Comparison of ENCODE assay signal across 18 mouse cellular contexts in genomic region chr11:77989071-77989690, GRCm38 (mm10). TPM values are rescaled to one million over a fixed set of nuclear protein-coding genes. Genes with fewer than 3 reads are reported as not detected.
DNase-seq lines count a peak whose midpoint lies in the region; ATAC-seq and TF ChIP-seq lines count a peak whose summit lies in the region.
"Had no signal": no experiment of that assay in that cellular context is flagged by ENCODE, and none has a peak within 500 bp of the region (broad histone marks: within the 10 kb centered on the region; RNA-seq: fewer than 3 reads in every experiment).

No protein-coding gene starts in this region.

- H3K27me3 ChIP-seq in heart, embryonic 15.5 days: no peaks in the 10 kb centered on the region
- no peaks in the 10 kb centered on the region for H3K27me3 ChIP-seq in heart, adult 2 months (ENCODE audit: control insufficient read depth, insufficient read depth, low read length)
- H3K27me3 ChIP-seq: embryonic facial prominence, embryonic 15.5 days; forebrain, embryonic 12.5 days; megakaryocyte, embryonic 14.5 days; neural tube, embryonic 13.5 days; Patski had no signal

- H3K9ac ChIP-seq in heart, embryonic 15.5 days: no peak overlapping the region
- no peak overlapping the region for H3K9ac ChIP-seq in heart, adult 2 months (ENCODE audit: low read depth, low read length)
- H3K9ac ChIP-seq: embryonic facial prominence, embryonic 15.5 days; forebrain, embryonic 12.5 days; hindbrain, embryonic 14.5 days; lung, embryonic 14.5 days; neural tube, embryonic 13.5 days had no signal

- peak overlapping the region; percentile 9; the same call in 1 of the 2 replicates for H3K27ac ChIP-seq in heart, embryonic 15.5 days
- no peak overlapping the region for H3K27ac ChIP-seq in heart, adult 2 months
- H3K27ac ChIP-seq: embryonic facial prominence, embryonic 15.5 days; forebrain, embryonic 12.5 days; hindbrain, embryonic 14.5 days; kidney, postnatal 0 days; neural tube, embryonic 13.5 days had no signal

- intact Hi-C loops in heart, adult 2 months (cut with DNase I): no loop called here

- ATAC-seq in heart, embryonic 15.5 days (replicated peaks; ENCODE audit: insufficient number of reproducible peaks, insufficient read depth, low FRiP score, low read depth): no peak
- ATAC-seq: intestine, postnatal 0 days; Patski had no signal

- no peak overlapping the region for H3K4me3 ChIP-seq in heart, embryonic 15.5 days
- H3K4me3 ChIP-seq in heart, adult 2 months: no peak overlapping the region
- H3K4me3 ChIP-seq: embryonic facial prominence, embryonic 15.5 days; forebrain, embryonic 12.5 days; megakaryocyte, embryonic 14.5 days; neural tube, embryonic 13.5 days had no signal

- TF ChIP-seq POLR2A in heart, adult 2 months (IDR thresholded peaks at IDR 0.05; ENCODE audit: insufficient read depth, low read depth, low read length): no peak

- H3K9me3 ChIP-seq in heart, embryonic 15.5 days (replicated peaks): no peaks in the 10 kb centered on the region
- H3K9me3 ChIP-seq: embryonic facial prominence, embryonic 15.5 days; forebrain, embryonic 12.5 days; megakaryocyte, embryonic 14.5 days; neural tube, embryonic 13.5 days had no signal

- H3K36me3 ChIP-seq in heart, embryonic 15.5 days: peaks cover 30% of the 10 kb centered on the region
- peaks cover 29% of the 10 kb centered on the region for H3K36me3 ChIP-seq in heart, adult 2 months (ENCODE audit: control insufficient read depth, insufficient read depth, low read length)

- peaks cover 20% of the 10 kb centered on the region for H3K4me1 ChIP-seq in heart, embryonic 15.5 days (replicated peaks)
- peaks cover 5% of the 10 kb centered on the region; the same call in 1 of the 2 replicates for H3K4me1 ChIP-seq in heart, adult 2 months (ENCODE audit: control insufficient read depth, insufficient read depth, low read length)

- H3K4me2 ChIP-seq in heart, embryonic 15.5 days: no peak overlapping the region
- H3K4me2 ChIP-seq: embryonic facial prominence, embryonic 15.5 days; forebrain, embryonic 12.5 days; hindbrain, embryonic 14.5 days; lung, embryonic 14.5 days; neural tube, embryonic 13.5 days had no signal

- TF ChIP-seq CTCF in heart, adult 2 months (IDR thresholded peaks at IDR 0.05): no peak

- no peak for DNase-seq in heart, adult 2 months
- DNase-seq in right cerebral cortex, adult 18-20 months: peak; percentile 49
- no peak for DNase-seq in right cerebral cortex, postnatal 14 days
- peak; percentile 44 for DNase-seq in cerebellum, adult 8-10 months
- peak; percentile 65 for DNase-seq in telencephalon, adult 2 months (ENCODE audit: low read depth, low spot score)
- DNase-seq in spleen, adult 18-20 months: no peak
- DNase-seq: liver; lung, embryonic 14.5 days; thymus, postnatal 14 days had no signal

- TF ChIP-seq EP300 in heart, adult 2 months (IDR thresholded peaks at IDR 0.05; ENCODE audit: insufficient read depth, low read depth, low read length): no peak

- peaks cover 2% of the 10 kb centered on the region for H3K79me2 ChIP-seq in heart, adult 2 months (replicated peaks; ENCODE audit: control insufficient read depth, insufficient read depth, low read length)

- WGBS in heart, embryonic 15.5 days: 82% methylated on average over 13 of the region's 13 CpGs
- 47% methylated on average over 13 of the region's 13 CpGs for WGBS in heart, adult 2 months

RNA-seq across cellular contexts. Expression of gene Phf12, which starts 6.6 kb away (rescaled TPM):
- polyA plus RNA-seq in heart, embryonic 15.5 days (2015; fragmentation: Nextera tagmentation; extraction: Ambion mirVana): 9.6 and 12.8 TPM in 2 replicates
- 10 to 100 TPM; 23.6 to 30.5 TPM for total RNA-seq in heart, adult 2 months (2021)
- polyA plus RNA-seq in heart, adult 2 months (2012; rRNA removed): 22.3 and 25.3 TPM in 2 replicates

RNA-seq across cellular contexts. Expression of gene Dhrs13, which starts 42.9 kb away (rescaled TPM):
- 10.7 and 14.0 TPM in 2 replicates for polyA plus RNA-seq in heart, embryonic 15.5 days (2015; fragmentation: Nextera tagmentation; extraction: Ambion mirVana)
- 1 to 10 TPM; 4.0 to 4.8 TPM for total RNA-seq in heart, adult 2 months (2021)
- polyA plus RNA-seq in heart, adult 2 months (2012; rRNA removed): 3.5 and 4.7 TPM in 2 replicates

RNA-seq across cellular contexts. Expression of gene Flot2, which starts 48.5 kb away (rescaled TPM):
- polyA plus RNA-seq in heart, embryonic 15.5 days (2015; fragmentation: Nextera tagmentation; extraction: Ambion mirVana): 85.8 and 100 TPM in 2 replicates
- 10 to 100 TPM; 51.7 to 59.9 TPM for total RNA-seq in heart, adult 2 months (2021)
- 118 and 172 TPM in 2 replicates for polyA plus RNA-seq in heart, adult 2 months (2012; rRNA removed)

RNA-seq across cellular contexts. Expression of gene Sez6, which starts 58.6 kb away (rescaled TPM):
- polyA plus RNA-seq in heart, embryonic 15.5 days (2015; fragmentation: Nextera tagmentation; extraction: Ambion mirVana): 0.05 and 0.15 TPM in 2 replicates
- under 1 TPM; 0.68 to 0.80 TPM for total RNA-seq in heart, adult 2 months (2021)
- polyA plus RNA-seq in heart, adult 2 months (2012; rRNA removed): 0.59 and 0.70 TPM in 2 replicates
- polyA plus RNA-seq: Patski had no signal

Comparison
In these comparisons a context has a peak if more than half of its experiments do, and no peak if none do; other contexts are left out.
1. DNase-seq: peak in right cerebral cortex, adult 18-20 months (single experiment), cerebellum, adult 8-10 months (single experiment) and telencephalon, adult 2 months (single experiment); none in heart, adult 2 months (0 of 2), right cerebral cortex, postnatal 14 days (single experiment) and spleen, adult 18-20 months (0 of 2).